ENCODE assay signal across 8 mouse cellular contexts in the genomic region with DNA sequence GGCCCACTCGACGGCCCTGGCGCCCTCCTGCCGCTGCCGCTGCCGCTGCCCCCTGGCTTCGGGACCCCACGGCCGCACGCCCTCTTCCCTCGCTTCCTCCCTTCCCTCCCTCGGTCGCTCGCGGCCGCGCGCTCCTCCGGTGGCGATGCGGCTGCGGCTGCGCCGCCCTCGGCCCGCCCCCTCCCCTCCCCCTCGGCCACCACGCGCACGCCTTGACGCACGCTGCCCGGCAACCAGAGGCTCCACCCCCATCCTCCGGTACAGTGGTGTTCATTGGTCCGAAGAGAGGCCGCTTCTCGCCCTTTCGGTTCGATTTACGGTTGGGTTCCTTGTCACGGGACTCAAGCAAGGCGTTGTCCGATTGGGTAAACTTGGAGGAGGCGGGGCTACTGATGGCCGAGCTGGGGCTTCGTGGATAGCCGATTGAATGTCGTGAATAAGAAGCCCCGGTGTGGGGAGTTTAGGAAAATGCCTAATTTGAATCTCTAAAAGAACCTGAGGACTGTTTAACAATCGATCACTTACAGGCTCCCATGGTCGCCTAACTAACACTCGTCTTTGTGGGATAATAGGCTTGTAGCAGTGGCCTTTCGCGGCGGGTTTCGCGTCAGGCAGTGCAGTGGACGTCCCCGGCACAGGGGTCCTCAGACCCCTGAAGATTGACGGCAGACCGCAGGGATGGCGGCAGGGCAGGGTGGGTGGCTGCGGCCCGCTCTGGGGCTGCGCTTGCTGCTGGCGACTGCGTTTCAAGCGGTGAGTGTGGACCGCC. TPM values are rescaled to one million over a fixed set of nuclear protein-coding genes. Genes with fewer than 3 reads are reported as not detected.
DNase-seq lines count a peak whose midpoint lies in the region; ATAC-seq lines count a peak whose summit lies in the region.

A gene (minus strand): TSS at position 135 of the 769 bp plus-strand sequence.
A gene (plus strand): TSS at position 258 of the 769 bp plus-strand sequence.

- ATAC-seq in intestine, embryonic 14.5 days (replicated peaks; ENCODE audit: low FRiP score, low TSS enrichment, low read depth): peak; percentile 99

- peak within 1 kb of the TSS; percentile 96 for H3K9ac ChIP-seq in intestine, embryonic 14.5 days (ENCODE audit: low read length)

- H3K4me2 ChIP-seq in intestine, embryonic 14.5 days (ENCODE audit: low read length): peak within 1 kb of the TSS; percentile 93

- H3K27ac ChIP-seq in intestine, embryonic 14.5 days (ENCODE audit: low read depth): peak within 1 kb of the TSS; percentile 95

- intact Hi-C loops in left cerebral cortex, postnatal 14 days (cut with DNase I): no loop called here

- peak; percentile 83 to 86 for DNase-seq in adrenal gland, adult 18-20 months (ENCODE audit: low spot score in 2 of 2)
- DNase-seq in embryo, embryonic 11 days: peak; percentile 99
- peak; percentile 98 for DNase-seq in gastrocnemius, postnatal 25 days
- peak; percentile 99 for DNase-seq in intestine, embryonic 14.5 days (ENCODE audit: low spot score)
- peak; percentile 98 to 100 for DNase-seq in left cerebral cortex, postnatal 14 days (ENCODE audit: low spot score in 2 of 2)
- DNase-seq in mesoderm, embryonic 11.5 days (ENCODE audit: low read depth, low spot score): peak; percentile 100
- peak; percentile 98 to 99 for DNase-seq in right cerebral cortex, postnatal 36 days (ENCODE audit: low spot score in 2 of 2)
- peak; percentile 99 for DNase-seq in yolk sac, embryonic 10.5 days (ENCODE audit: low spot score)

- no peaks in the 10 kb centered on the region for H3K9me3 ChIP-seq in intestine, embryonic 14.5 days (ENCODE audit: control insufficient read depth, low read length)

- H3K4me3 ChIP-seq in intestine, embryonic 14.5 days (ENCODE audit: low read depth, low read length): peak within 1 kb of the TSS; percentile 94

- WGBS in intestine, embryonic 14.5 days: under 1% methylated on average over 55 of the region's 69 CpGs

- peaks cover 22% of the 10 kb centered on the region for H3K36me3 ChIP-seq in intestine, embryonic 14.5 days (ENCODE audit: control insufficient read depth, insufficient read depth, low read length)

- H3K27me3 ChIP-seq in intestine, embryonic 14.5 days (replicated peaks; ENCODE audit: control insufficient read depth, insufficient read depth, low read length): no peaks in the 10 kb centered on the region

- H3K4me1 ChIP-seq in intestine, embryonic 14.5 days (replicated peaks; ENCODE audit: control insufficient read depth, insufficient read depth, low read length): peaks cover 18% of the 10 kb centered on the region

RNA-seq across cellular contexts. Expression of the first gene that starts in this region (rescaled TPM):
- total RNA-seq in adrenal gland, adult 18-20 months (2021): 10 to 100 TPM; 13.9 to 14.7 TPM
- total RNA-seq in gastrocnemius, postnatal 25 days (2021): 10 to 100 TPM in 1 of 2 experiments, 1 to 10 TPM in 1; 9.5 to 11.5 TPM
- 13.7 and 14.3 TPM in 2 replicates for polyA plus RNA-seq in intestine, embryonic 14.5 days (2014; fragmentation: Nextera tagmentation; extraction: Ambion mirVana)
- 10 to 100 TPM; 57.2 to 65.1 TPM for total RNA-seq in left cerebral cortex, postnatal 14 days (2021)

RNA-seq across cellular contexts. Expression of the second gene that starts in this region (rescaled TPM):
- 100 to 1,000 TPM; 324 to 336 TPM for total RNA-seq in adrenal gland, adult 18-20 months (2021)
- total RNA-seq in gastrocnemius, postnatal 25 days (2021): 100 to 1,000 TPM; 106 to 122 TPM
- 448 and 458 TPM in 2 replicates for polyA plus RNA-seq in intestine, embryonic 14.5 days (2014; fragmentation: Nextera tagmentation; extraction: Ambion mirVana)
- 100 to 1,000 TPM; 272 to 276 TPM for total RNA-seq in left cerebral cortex, postnatal 14 days (2021)

Comparison
In these comparisons a context has a peak if more than half of its experiments do, and no peak if none do; other contexts are left out.
1. Peak in every context shown above with its lines: DNase-seq, ATAC-seq, H3K4me3 ChIP-seq and H3K27ac ChIP-seq.